Mouse (Mus musculus) CH12.LX (cell line): ENCODE results near the gene Wt1. TPM values are rescaled to one million over a fixed set of nuclear protein-coding genes. Genes with fewer than 3 reads are reported as not detected.

Experiments
- DNase-seq: peaks from one replicate; pipeline ENCODE4 v3.0.0-alpha.2; 2013; ENCODE audit errors: extremely low read depth
- H3K27ac ChIP-seq: 2 replicates; pipeline ENCODE4 v1.5.1; 2012; ENCODE audit warnings: low read depth, mild to moderate bottlenecking, control low read depth, moderate library complexity; ENCODE audit not compliant: insufficient read depth
- H3K27me3 ChIP-seq: replicated peaks from 2 replicates; pipeline ENCODE3; 2012; ENCODE audit warnings: inconsistent platforms
- H3K36me3 ChIP-seq, 2 experiments: replicated peaks in 1 of 2; 2 replicates each; pipeline versions ENCODE3 to v1.6.1; 2012; ENCODE audit warnings: inconsistent platforms in 1 of 2, low read length in 1 of 2, mild to moderate bottlenecking in 1 of 2, mixed read lengths in 1 of 2, moderate library complexity in 1 of 2; ENCODE audit not compliant: control insufficient read depth in 1 of 2, insufficient read depth in 1 of 2
- H3K4me1 ChIP-seq, 2 experiments: 2 replicates each; pipeline ENCODE4 v1.6.1; 2012; ENCODE audit warnings: inconsistent platforms in 1 of 2, moderate library complexity in 1 of 2; ENCODE audit not compliant: insufficient read depth in 2 of 2, control insufficient read depth in 1 of 2
- H3K4me2 ChIP-seq: 2 replicates; pipeline ENCODE4 v1.6.1; 2012; ENCODE audit warnings: low read depth, mild to moderate bottlenecking, control low read depth; ENCODE audit not compliant: poor library complexity, insufficient read depth, severe bottlenecking
- H3K4me3 ChIP-seq, 3 experiments: fragments of 150-350 bp in 1 of 3; sonication (generic) in 1 of 3; replicated peaks in 1 of 3; 2 replicates each; pipeline versions ENCODE3 to v1.5.1; 2011 to 2012; ENCODE audit warnings: low read depth in 2 of 3, low read length in 2 of 3, mild to moderate bottlenecking in 2 of 3, moderate library complexity in 2 of 3, control low read depth in 1 of 3, improper control_type of control experiment in 1 of 3, inconsistent platforms in 1 of 3, mixed read lengths in 1 of 3; ENCODE audit not compliant: poor library complexity in 1 of 3
- H3K79me2 ChIP-seq: replicated peaks from 2 replicates; pipeline ENCODE4 v1.6.1; 2012; ENCODE audit warnings: mild to moderate bottlenecking, moderate library complexity; ENCODE audit not compliant: control insufficient read depth, poor library complexity, insufficient read depth, severe bottlenecking; ENCODE audit errors: extremely low read depth
- H3K9ac ChIP-seq: 2 replicates; pipeline ENCODE4 v1.6.1; 2012; ENCODE audit warnings: low read depth, mild to moderate bottlenecking, control low read depth, moderate library complexity; ENCODE audit not compliant: insufficient read depth
- H3K9me3 ChIP-seq: replicated peaks from 2 replicates; pipeline ENCODE3; 2012; ENCODE audit warnings: low read length, inconsistent platforms, mixed read lengths
- E2F4 ChIP-seq: IDR thresholded peaks from 2 replicates; pipeline ENCODE4 v1.6.1; 2011; ENCODE audit warnings: low read depth, low read length, improper control_type of control experiment; ENCODE audit not compliant: insufficient replicate concordance
- EP300 ChIP-seq: IDR thresholded peaks from 2 replicates; pipeline ENCODE4 v1.6.1; 2011; ENCODE audit warnings: low read length, improper control_type of control experiment
- GABPA ChIP-seq: IDR thresholded peaks from 2 replicates; pipeline ENCODE4 v1.6.1; 2012; ENCODE audit warnings: low read depth, low read length, improper control_type of control experiment, inconsistent platforms; ENCODE audit not compliant: insufficient replicate concordance
- JUN ChIP-seq: IDR thresholded peaks from 2 replicates; pipeline ENCODE4 v1.6.1; 2011; ENCODE audit warnings: low read depth, mild to moderate bottlenecking, low read length, improper control_type of control experiment, moderate library complexity; ENCODE audit not compliant: insufficient read depth
- MAX ChIP-seq: IDR thresholded peaks from 2 replicates; pipeline ENCODE4 v1.6.1; 2011; ENCODE audit warnings: low read length, improper control_type of control experiment
- MXI1 ChIP-seq: IDR thresholded peaks from 2 replicates; pipeline ENCODE4 v1.6.1; 2011; ENCODE audit warnings: mild to moderate bottlenecking, low read depth, low read length, improper control_type of control experiment
- NRF1 ChIP-seq: IDR thresholded peaks from 2 replicates; pipeline ENCODE4 v1.6.1; 2014; ENCODE audit warnings: low read depth, mild to moderate bottlenecking, inconsistent platforms, low read length, improper control_type of control experiment, moderate library complexity
- PAX5 ChIP-seq: IDR thresholded peaks from 2 replicates; pipeline ENCODE4 v1.6.1; 2012; ENCODE audit warnings: low read length, inconsistent platforms, mixed read lengths
- POLR2A ChIP-seq: IDR thresholded peaks from 2 replicates; pipeline ENCODE4 v1.6.1; 2011; ENCODE audit warnings: low read depth, mild to moderate bottlenecking, improper control_type of control experiment, low read length
- POLR2AphosphoS2 ChIP-seq: IDR thresholded peaks from 2 replicates; pipeline ENCODE4 v1.6.1; 2011; ENCODE audit warnings: low read depth, low read length, improper control_type of control experiment
- SMC3 ChIP-seq: IDR thresholded peaks from 2 replicates; pipeline ENCODE4 v1.6.1; 2011; ENCODE audit warnings: low read depth, low read length, improper control_type of control experiment
- TBP ChIP-seq: conservative IDR thresholded peaks from 2 replicates; pipeline ENCODE4 v1.6.1; 2011; ENCODE audit warnings: low read depth, low read length, improper control_type of control experiment
- UBTF ChIP-seq: IDR thresholded peaks from 2 replicates; pipeline ENCODE4 v1.6.1; 2012; ENCODE audit warnings: low read depth, mild to moderate bottlenecking, inconsistent platforms, low read length, improper control_type of control experiment, moderate library complexity
- USF1 ChIP-seq: IDR thresholded peaks from 2 replicates; pipeline ENCODE4 v1.6.1; 2014; ENCODE audit warnings: low read depth, mild to moderate bottlenecking, inconsistent platforms, low read length, improper control_type of control experiment
- ZC3H11A ChIP-seq: IDR thresholded peaks from 2 replicates; pipeline ENCODE4 v1.6.1; 2012; ENCODE audit warnings: low read depth, mild to moderate bottlenecking, inconsistent platforms, low read length, improper control_type of control experiment
- ZKSCAN1 ChIP-seq: IDR thresholded peaks from 2 replicates; pipeline ENCODE4 v1.6.1; 2012; ENCODE audit warnings: low read depth, inconsistent platforms, low read length, improper control_type of control experiment, borderline replicate concordance
- ZMIZ1 ChIP-seq: IDR thresholded peaks from 2 replicates; pipeline ENCODE4 v1.6.1; 2012; ENCODE audit warnings: low read depth, mild to moderate bottlenecking, inconsistent platforms, low read length, improper control_type of control experiment
- ZNF384 ChIP-seq: IDR thresholded peaks from 2 replicates; pipeline ENCODE4 v1.6.1; 2012; ENCODE audit warnings: low read depth, low read length, improper control_type of control experiment, inconsistent platforms
- dilution Hi-C: fragments of 300-500 bp; cut with MboI; formaldehyde crosslinking; loops from 2 replicates; pipeline ENCODE4 v1.14.3; 2020; ENCODE audit warnings: low sequenced_read_pairs; ENCODE audit not compliant: extremely low pct_unique_long_range_greater_than_20kb, extremely low pct_ligation_motif_present
- in situ Hi-C: fragments of 300-500 bp; cut with MboI; formaldehyde crosslinking; loops from 3 replicates; pipeline ENCODE4 v1.14.3; 2019; ENCODE audit warnings: low sequenced_read_pairs, low pct_ligation_motif_present, low pct_unique_long_range_greater_than_20kb, mixed read lengths
- polyA plus RNA-seq: library from polyadenylated mRNA; unstranded; fragments of >175 nt; gene quantifications from 2 replicates; pipeline ENCODE4 v1.2.1, GENCODE M21; 2012; ENCODE audit warnings: low read depth; ENCODE audit not compliant: insufficient read length
- total RNA-seq, 2 experiments: library from RNA; depleted of rRNA; stranded (reverse); fragments of 300-350 nt in 1 of 2; fragments of >200 nt in 1 of 2; gene quantifications; 2 replicates each; pipeline ENCODE4 v1.2.3; 2012 to 2014

Wt1 gene
- total and polyA plus RNA-seq, 3 experiments = not detected

DNA sequence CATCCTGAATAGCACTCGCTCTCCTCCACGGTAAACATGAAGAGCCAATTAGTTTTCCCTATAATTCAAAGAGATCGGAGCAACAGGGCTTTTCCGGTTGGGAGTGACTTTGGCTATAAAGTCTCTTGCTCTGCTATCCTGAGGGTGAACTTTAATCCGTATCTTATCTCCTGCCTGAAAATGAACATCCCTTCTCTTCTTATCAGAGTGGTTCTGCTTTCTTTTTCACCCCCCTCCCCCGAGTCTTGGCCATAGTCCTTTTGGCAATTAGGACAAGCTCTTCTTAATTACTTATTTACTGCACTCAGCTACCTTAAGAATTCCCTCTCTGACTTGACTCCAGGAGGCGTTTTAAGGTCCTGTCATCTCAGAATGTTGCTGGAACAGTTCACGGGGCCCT lies 89.6 kb downstream of the Wt1 start:
- Histone ChIP-seq H3K4me3 (no peak overlapping the region), H3K27ac (no peak overlapping the region), H3K27me3 (peaks cover 4% of the 10 kb centered on the region), H3K36me3 (no peaks in the 10 kb centered on the region), H3K79me2 (no peaks in the 10 kb centered on the region), H3K4me1 (no peaks in the 10 kb centered on the region), H3K9ac (no peak overlapping the region), H3K4me2 (no peak overlapping the region; the same call in 1 of the 2 replicates), H3K9me3 (no peaks in the 10 kb centered on the region)
- dilution Hi-C loops = no loop called here
- DNase-seq = no peak
- in situ Hi-C loops = no loop called here
- TF ChIP-seq USF1 = no peak
- no peak for TF ChIP-seq NRF1
- no peak for TF ChIP-seq TBP
- no peak for TF ChIP-seq GABPA
- TF ChIP-seq UBTF = no peak
- TF ChIP-seq E2F4 = no peak
- no peak for TF ChIP-seq POLR2AphosphoS2
- no peak for TF ChIP-seq PAX5
- no peak for TF ChIP-seq ZMIZ1
- no peak for TF ChIP-seq ZC3H11A

DNA sequence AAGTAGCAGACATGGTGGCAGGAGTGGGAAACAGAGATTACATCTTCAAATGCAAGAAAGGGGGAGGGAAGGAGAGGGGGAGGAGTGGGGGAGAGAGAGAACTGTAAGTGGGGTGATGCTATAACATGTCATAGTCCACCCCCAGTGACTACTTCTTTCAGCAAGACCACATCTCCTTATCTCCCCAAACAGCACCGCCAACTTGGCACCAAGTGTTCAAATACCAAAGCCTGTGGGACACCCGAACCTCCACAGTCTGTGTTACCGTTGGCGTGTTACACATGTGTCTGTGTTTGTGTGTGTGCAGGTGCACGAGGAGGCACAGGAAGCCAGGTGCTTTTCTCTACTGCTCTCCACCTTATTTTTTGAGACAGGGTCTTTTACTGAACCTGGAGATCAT lies 92.9 kb downstream of the Wt1 start:
- in situ Hi-C loops (no loop called here), dilution Hi-C loops (no loop called here)
- H3K4me3 ChIP-seq = no peak overlapping the region
- no peak overlapping the region for H3K27ac ChIP-seq
- H3K27me3 ChIP-seq = no peaks in the 10 kb centered on the region
- no peak overlapping the region for H3K4me2 ChIP-seq
- H3K9me3 ChIP-seq = no peaks in the 10 kb centered on the region
- H3K4me1 ChIP-seq = no peaks in the 10 kb centered on the region
- no peak for TF ChIP-seq ZNF384
- no peak for TF ChIP-seq JUN
- TF ChIP-seq NRF1 = no peak
- no peaks in the 10 kb centered on the region for H3K79me2 ChIP-seq
- no peak overlapping the region for H3K9ac ChIP-seq
- DNase-seq = no peak
- H3K36me3 ChIP-seq = no peaks in the 10 kb centered on the region

DNA sequence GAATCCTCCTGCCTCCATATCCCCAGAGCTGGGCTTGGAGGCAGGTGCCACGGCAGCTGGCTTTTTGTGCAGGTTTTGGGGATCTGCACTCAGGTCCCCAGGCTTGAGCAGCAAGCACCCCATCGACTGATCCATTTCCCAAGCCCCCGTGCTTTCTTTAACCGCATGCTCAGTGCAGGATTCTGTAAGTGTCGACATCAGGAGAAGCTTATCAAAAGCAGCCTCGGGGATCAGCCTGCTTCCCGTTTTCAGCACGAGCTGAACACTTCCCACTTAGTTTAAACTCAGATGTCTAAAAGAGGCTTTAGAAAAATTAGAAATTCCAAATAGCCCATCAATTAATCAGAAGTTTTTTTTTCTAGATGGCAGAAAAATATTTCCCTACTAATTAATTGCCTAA lies 93.3 kb downstream of the Wt1 start:
- H3K79me2 ChIP-seq = no peaks in the 10 kb centered on the region
- H3K4me1 ChIP-seq = no peaks in the 10 kb centered on the region
- H3K9me3 ChIP-seq = no peaks in the 10 kb centered on the region
- H3K27me3 ChIP-seq = no peaks in the 10 kb centered on the region
- H3K36me3 ChIP-seq = no peaks in the 10 kb centered on the region
- dilution Hi-C loops (no loop called here), in situ Hi-C loops (no loop called here)
- no peak overlapping the region for H3K9ac ChIP-seq
- no peak for TF ChIP-seq SMC3
- no peak for TF ChIP-seq MAX
- TF ChIP-seq POLR2A = no peak
- TF ChIP-seq EP300 = no peak
- TF ChIP-seq ZKSCAN1 = no peak
- no peak for TF ChIP-seq MXI1
- no peak overlapping the region for H3K4me3 ChIP-seq
- DNase-seq = no peak
- no peak overlapping the region for H3K27ac ChIP-seq
- no peak overlapping the region for H3K4me2 ChIP-seq
